Mouse (Mus musculus) hindbrain, embryonic 15.5 days (tissue): ENCODE results near the gene Man1c1. TPM values are rescaled to one million over a fixed set of nuclear protein-coding genes. Genes with fewer than 3 reads are reported as not detected.

Source experiments
- ATAC-seq: fragments of 200-750 bp; cut with Nextera tagmentation; 2 replicates; pipeline ENCODE4 v1.8.0; 2017; ENCODE audit warnings: low read depth, moderate number of reproducible peaks, moderate TSS enrichment; ENCODE audit not compliant: low FRiP score
- H3K27ac ChIP-seq: fragments of 300-500 bp; sonication (generic); replicated peaks from 2 replicates; pipeline ENCODE4 v1.5.1; 2015; ENCODE audit warnings: mild to moderate bottlenecking, inconsistent platforms
- H3K27me3 ChIP-seq: fragments of 300-500 bp; sonication (generic); 2 replicates; pipeline ENCODE4 v1.6.1; 2015; ENCODE audit warnings: control low read depth, inconsistent platforms
- H3K36me3 ChIP-seq: fragments of 300-500 bp; sonication (generic); 2 replicates; pipeline ENCODE4 v1.6.1; 2015; ENCODE audit warnings: control low read depth, inconsistent platforms
- H3K4me1 ChIP-seq: fragments of 300-500 bp; sonication (generic); replicated peaks from 2 replicates; pipeline ENCODE4 v1.6.1; 2015; ENCODE audit warnings: control low read depth, inconsistent platforms
- H3K4me2 ChIP-seq: fragments of 300-500 bp; sonication (generic); 2 replicates; pipeline ENCODE4 v1.6.1; 2015; ENCODE audit warnings: moderate library complexity, mild to moderate bottlenecking, inconsistent platforms
- H3K4me3 ChIP-seq: fragments of 300-500 bp; sonication (generic); 2 replicates; pipeline ENCODE4 v1.5.1; 2015; ENCODE audit warnings: mild to moderate bottlenecking, inconsistent platforms
- H3K9ac ChIP-seq: fragments of 300-500 bp; sonication (generic); 2 replicates; pipeline ENCODE4 v1.6.1; 2015; ENCODE audit warnings: inconsistent platforms
- H3K9me3 ChIP-seq: fragments of 300-500 bp; sonication (generic); 2 replicates; pipeline ENCODE4 v1.6.1; 2016; ENCODE audit warnings: control low read depth, inconsistent platforms
- WGBS: fragments of 180-500 bp; shearing (Covaris S2); methylation state at CpG from one replicate; pipeline ENCODE4 v1.1.7; 2015; 5-methylcytosine and 5-hydroxymethylcytosine counted together
- polyA plus RNA-seq: library from polyadenylated mRNA; unstranded; fragments of >200 nt; fragmentation: Nextera tagmentation; extraction: Ambion mirVana; gene quantifications from 2 replicates; pipeline ENCODE4 v1.2.1, GENCODE M21; 2015

Gene Man1c1
- polyA plus RNA-seq = 5.8 and 6.1 TPM in 2 replicates

GRCm38 (mm10) chr4:134703835-134704546, at the start of gene Man1c1:
TSS of gene Man1c1 (minus strand) at chr4:134704290.
- under 1% methylated on average over 74 of the region's 81 CpGs for WGBS
- Histone ChIP-seq H3K4me2 (peak within 1 kb of the TSS; percentile 99), H3K4me1 (peaks cover 48% of the 10 kb centered on the region), H3K27ac (peak within 1 kb of the TSS; percentile 85), H3K4me3 (peak within 1 kb of the TSS; percentile 70), H3K27me3 (no peaks in the 10 kb centered on the region), H3K36me3 (no peaks in the 10 kb centered on the region), H3K9ac (peak within 1 kb of the TSS; percentile 70), H3K9me3 (no peaks in the 10 kb centered on the region)
- ATAC-seq = peak; percentile 95

GRCm38 (mm10) chr4:134753516-134754261, 49.6 kb upstream of the Man1c1 start:
- ATAC-seq = no peak
- no peaks in the 10 kb centered on the region for H3K36me3 ChIP-seq
- no peak overlapping the region for H3K4me3 ChIP-seq
- H3K9me3 ChIP-seq = no peaks in the 10 kb centered on the region
- WGBS = 39% methylated on average over 17 of the region's 17 CpGs
- H3K9ac ChIP-seq = no peak overlapping the region
- H3K4me1 ChIP-seq = peaks cover 16% of the 10 kb centered on the region
- no peak overlapping the region for H3K4me2 ChIP-seq
- H3K27me3 ChIP-seq = no peaks in the 10 kb centered on the region
- H3K27ac ChIP-seq = no peak overlapping the region

GRCm38 (mm10) chr4:134752911-134753426, 48.9 kb upstream of the Man1c1 start:
- 55% methylated on average over 11 of the region's 11 CpGs for WGBS
- no peak overlapping the region for H3K27ac ChIP-seq

GRCm38 (mm10) chr4:134751682-134752380, 47.7 kb upstream of the Man1c1 start:
- Histone ChIP-seq H3K9ac (no peak overlapping the region), H3K4me1 (peaks cover 16% of the 10 kb centered on the region), H3K4me2 (no peak overlapping the region), H3K36me3 (no peaks in the 10 kb centered on the region), H3K4me3 (no peak overlapping the region), H3K9me3 (no peaks in the 10 kb centered on the region), H3K27ac (no peak overlapping the region), H3K27me3 (no peaks in the 10 kb centered on the region)
- 84% methylated on average over 18 of the region's 18 CpGs for WGBS
- no peak for ATAC-seq

More at GRCm38 (mm10) chr4:134752911-134753426, 48.9 kb upstream of the Man1c1 start:
- Histone ChIP-seq H3K4me2 (no peak overlapping the region), H3K9me3 (no peaks in the 10 kb centered on the region), H3K4me3 (no peak overlapping the region), H3K9ac (no peak overlapping the region), H3K4me1 (peaks cover 16% of the 10 kb centered on the region), H3K27me3 (no peaks in the 10 kb centered on the region), H3K36me3 (no peaks in the 10 kb centered on the region)
- no peak for ATAC-seq

GRCm38 (mm10) chr4:134750825-134751224, 46.7 kb upstream of the Man1c1 start:
- H3K27ac ChIP-seq = no peak overlapping the region
- no peak overlapping the region for H3K4me2 ChIP-seq
- H3K9me3 ChIP-seq = no peaks in the 10 kb centered on the region
- H3K9ac ChIP-seq = no peak overlapping the region
- H3K4me3 ChIP-seq = no peak overlapping the region
- H3K27me3 ChIP-seq = no peaks in the 10 kb centered on the region
- no peaks in the 10 kb centered on the region for H3K36me3 ChIP-seq
- H3K4me1 ChIP-seq = peaks cover 16% of the 10 kb centered on the region
- no peak for ATAC-seq
- 80% methylated on average over 6 of the region's 6 CpGs for WGBS

- H3K9ac ChIP-seq = no peak overlapping the region
- no peaks in the 10 kb centered on the region for H3K9me3 ChIP-seq
- no peak for ATAC-seq
- no peaks in the 10 kb centered on the region for H3K27me3 ChIP-seq
- peaks cover 16% of the 10 kb centered on the region for H3K4me1 ChIP-seq
- WGBS = 67% methylated on average over 5 of the region's 5 CpGs
- H3K36me3 ChIP-seq = no peaks in the 10 kb centered on the region
- no peak overlapping the region for H3K4me2 ChIP-seq
- no peak overlapping the region for H3K27ac ChIP-seq
- no peak overlapping the region for H3K4me3 ChIP-seq
Observed at GRCm38 (mm10) chr4:134750263-134750662, 46.2 kb upstream of the Man1c1 start.

GRCm38 (mm10) chr4:134749301-134750030, 45.4 kb upstream of the Man1c1 start:
- no peak overlapping the region for H3K9ac ChIP-seq
- WGBS = 70% methylated on average over 21 of the region's 21 CpGs
- H3K4me1 ChIP-seq = peaks cover 13% of the 10 kb centered on the region
- no peak overlapping the region for H3K4me3 ChIP-seq
- no peaks in the 10 kb centered on the region for H3K27me3 ChIP-seq
- no peaks in the 10 kb centered on the region for H3K36me3 ChIP-seq
- H3K9me3 ChIP-seq = no peaks in the 10 kb centered on the region
- no peak overlapping the region for H3K4me2 ChIP-seq
- no peak for ATAC-seq
- H3K27ac ChIP-seq = no peak overlapping the region

GRCm38 (mm10) chr4:134745900-134746661, 42.0 kb upstream of the Man1c1 start:
- no peaks in the 10 kb centered on the region for H3K36me3 ChIP-seq
- WGBS = 77% methylated on average over 16 of the region's 16 CpGs
- no peak overlapping the region for H3K27ac ChIP-seq

GRCm38 (mm10) chr4:134743881-134744633, 40.0 kb upstream of the Man1c1 start:
- 50% methylated on average over 16 of the region's 16 CpGs for WGBS
- no peak overlapping the region for H3K9ac ChIP-seq
- no peak for ATAC-seq
- peaks cover 8% of the 10 kb centered on the region for H3K4me1 ChIP-seq
- no peaks in the 10 kb centered on the region for H3K36me3 ChIP-seq
- H3K27ac ChIP-seq = no peak overlapping the region
- H3K4me3 ChIP-seq = no peak overlapping the region
- H3K9me3 ChIP-seq = no peaks in the 10 kb centered on the region
- H3K4me2 ChIP-seq = no peak overlapping the region
- H3K27me3 ChIP-seq = no peaks in the 10 kb centered on the region

More at GRCm38 (mm10) chr4:134745900-134746661, 42.0 kb upstream of the Man1c1 start:
- H3K9me3 ChIP-seq = no peaks in the 10 kb centered on the region
- no peak overlapping the region for H3K4me3 ChIP-seq
- ATAC-seq = no peak
- no peak overlapping the region for H3K9ac ChIP-seq
- H3K27me3 ChIP-seq = no peaks in the 10 kb centered on the region
- peaks cover 8% of the 10 kb centered on the region for H3K4me1 ChIP-seq
- H3K4me2 ChIP-seq = no peak overlapping the region

GRCm38 (mm10) chr4:134741949-134742348, 37.9 kb upstream of the Man1c1 start:
- 75% methylated on average over 8 of the region's 8 CpGs for WGBS
- Histone ChIP-seq H3K9me3 (no peaks in the 10 kb centered on the region), H3K4me3 (no peak overlapping the region)

More at GRCm38 (mm10) chr4:134741949-134742348, 37.9 kb upstream of the Man1c1 start:
- Histone ChIP-seq H3K36me3 (no peaks in the 10 kb centered on the region), H3K9ac (no peak overlapping the region), H3K4me2 (no peak overlapping the region), H3K4me1 (peaks cover 20% of the 10 kb centered on the region), H3K27ac (no peak overlapping the region), H3K27me3 (no peaks in the 10 kb centered on the region)
- no peak for ATAC-seq
